Mouse (Mus musculus): ENCODE data around the gene Tssk6. TPM values are rescaled to one million over a fixed set of nuclear protein-coding genes. Genes with fewer than 3 reads are reported as not detected.
A peak's percentile ranks its signal among the peaks of the same experiment; 100 is the strongest.

Tssk6 gene
- polyA plus RNA-seq, 1 experiment from 2014 or later = 3.8 TPM

DNA sequence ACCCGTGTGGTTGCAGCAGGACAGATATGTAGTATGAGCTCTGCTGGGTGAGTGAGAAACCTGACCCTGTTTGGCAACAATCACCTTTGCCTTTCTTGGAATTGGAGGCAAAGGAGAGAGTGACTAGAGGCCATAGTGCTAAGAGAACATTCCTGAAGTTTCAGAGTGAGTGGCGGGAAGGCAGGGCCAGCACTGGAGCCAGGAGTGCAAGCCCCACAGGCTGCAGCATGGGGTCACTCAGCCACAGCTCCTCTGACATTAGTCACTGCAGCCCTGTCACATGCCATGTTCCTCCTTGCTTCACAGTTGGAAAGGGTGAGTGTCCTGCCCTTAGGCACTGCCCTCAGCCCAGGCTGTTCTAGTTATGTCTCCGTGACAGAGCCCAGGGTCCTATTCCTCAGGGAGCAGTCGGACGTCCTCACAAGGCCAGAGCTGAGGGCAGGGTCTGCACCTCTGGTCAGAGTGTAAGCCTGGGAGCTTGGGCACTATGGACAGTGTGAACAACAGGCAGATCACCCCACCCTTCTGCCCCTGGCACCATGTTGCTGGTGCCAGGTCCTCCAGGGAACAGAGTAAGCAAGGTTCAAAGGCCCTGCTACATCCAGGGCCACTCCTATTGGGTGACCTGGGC is 34.2 kb upstream of the Tssk6 start:
- no peak for DNase-seq
- WGBS = 64% methylated on average over 5 of the region's 5 CpGs

DNA sequence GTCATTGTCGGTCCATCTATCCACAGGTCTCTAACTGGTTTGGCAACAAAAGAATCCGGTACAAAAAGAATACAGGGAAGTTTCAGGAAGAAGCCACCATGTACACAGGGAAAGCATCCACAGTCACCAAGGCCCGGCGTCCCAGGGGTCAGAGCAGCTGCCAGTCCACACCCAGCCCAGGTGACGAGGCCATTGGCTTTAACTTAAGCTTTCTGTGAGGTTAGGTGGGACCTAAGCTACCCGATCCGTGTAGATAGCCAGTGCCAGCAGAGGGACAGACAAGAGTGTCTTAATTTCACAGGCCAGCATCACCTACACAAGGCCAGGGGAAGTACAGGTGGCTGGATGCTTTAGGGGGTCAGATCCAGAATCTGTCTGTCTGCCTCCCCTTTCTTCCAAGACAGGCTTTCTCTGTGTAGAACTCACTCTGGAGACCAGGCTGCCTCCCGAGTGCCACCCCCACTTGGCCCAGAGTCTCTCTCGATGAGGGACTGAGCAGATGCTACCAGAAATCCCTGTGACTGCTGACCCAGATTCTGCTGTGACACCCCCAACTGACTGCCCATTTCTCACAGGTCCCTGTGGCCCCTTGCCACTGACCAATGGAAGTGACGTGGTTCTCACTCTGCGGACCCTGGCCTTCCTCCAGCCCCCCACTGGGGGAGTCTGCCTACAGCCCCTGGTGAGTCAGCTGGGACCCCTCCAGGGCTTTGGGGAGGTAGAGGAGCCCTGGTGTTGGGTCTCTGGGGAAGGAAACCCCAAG is 31.8 kb upstream of the Tssk6 start:
- WGBS = 73% methylated on average over 11 of the region's 11 CpGs

More for the DNA sequence above, 34.2 kb upstream of the Tssk6 start:
- no peaks in the 10 kb centered on the region for H3K4me1 ChIP-seq (ENCODE audit: insufficient read depth)
- no peaks in the 10 kb centered on the region for H3K9me3 ChIP-seq (ENCODE audit: low read depth, low read length)
- ATAC-seq (ENCODE audit: insufficient read depth) = no peak
- no peak overlapping the region for H3K9ac ChIP-seq
- no peak overlapping the region for H3K27ac ChIP-seq (ENCODE audit: low read depth)
- H3K36me3 ChIP-seq (ENCODE audit: insufficient read depth) = no peaks in the 10 kb centered on the region
- no peak overlapping the region for H3K4me3 ChIP-seq (ENCODE audit: low read depth, low read length)
- no peak for TF ChIP-seq CTCF (IDR thresholded peaks at IDR 0.05; ENCODE audit: low read depth)
- no peaks in the 10 kb centered on the region for H3K27me3 ChIP-seq (ENCODE audit: insufficient read depth, low read length)
- H3K4me2 ChIP-seq = no peak overlapping the region

DNA sequence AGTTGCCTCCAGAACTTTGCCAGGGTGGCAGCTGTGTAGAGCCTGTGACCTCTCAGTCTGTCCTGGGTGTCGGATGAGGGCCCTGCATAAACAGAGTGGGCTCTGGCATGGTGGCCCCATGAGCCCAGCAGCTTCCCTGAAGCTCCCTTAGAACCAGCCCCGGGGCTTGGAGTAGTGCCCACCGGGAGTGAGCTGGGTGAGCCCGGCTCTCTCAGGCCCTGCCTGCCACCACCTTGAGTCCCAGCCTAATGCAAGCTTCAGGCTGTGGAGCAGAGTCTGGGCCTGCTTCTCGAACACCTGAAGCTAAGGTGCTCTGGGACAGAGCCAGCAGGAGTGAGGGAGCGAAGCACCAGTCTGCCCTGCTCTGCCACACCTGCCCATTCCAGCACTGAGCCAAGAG is 31.1 kb upstream of the Tssk6 start:
- DNase-seq (no peak), ATAC-seq (ENCODE audit: insufficient read depth) (no peak)
- no peak for TF ChIP-seq CTCF (IDR thresholded peaks at IDR 0.05; ENCODE audit: low read depth)
- no peak overlapping the region for H3K27ac ChIP-seq (ENCODE audit: low read depth)
- H3K36me3 ChIP-seq (ENCODE audit: insufficient read depth) = no peaks in the 10 kb centered on the region
- 81% methylated on average over 6 of the region's 6 CpGs for WGBS
- no peaks in the 10 kb centered on the region for H3K27me3 ChIP-seq (ENCODE audit: insufficient read depth, low read length)
- no peak overlapping the region for H3K4me3 ChIP-seq (ENCODE audit: low read depth, low read length)
- no peaks in the 10 kb centered on the region for H3K4me1 ChIP-seq (ENCODE audit: insufficient read depth)
- H3K4me2 ChIP-seq = no peak overlapping the region
- no peaks in the 10 kb centered on the region for H3K9me3 ChIP-seq (ENCODE audit: low read depth, low read length)
- H3K9ac ChIP-seq = no peak overlapping the region

More for the DNA sequence above, 31.8 kb upstream of the Tssk6 start:
- no peak for TF ChIP-seq CTCF (IDR thresholded peaks at IDR 0.05; ENCODE audit: low read depth)
- ATAC-seq (ENCODE audit: insufficient read depth) = no peak
- H3K9ac ChIP-seq = no peak overlapping the region
- no peak overlapping the region for H3K27ac ChIP-seq (ENCODE audit: low read depth)
- no peaks in the 10 kb centered on the region for H3K36me3 ChIP-seq (ENCODE audit: insufficient read depth)
- DNase-seq = no peak
- no peak overlapping the region for H3K4me3 ChIP-seq (ENCODE audit: low read depth, low read length)
- no peaks in the 10 kb centered on the region for H3K4me1 ChIP-seq (ENCODE audit: insufficient read depth)
- no peaks in the 10 kb centered on the region for H3K27me3 ChIP-seq (ENCODE audit: insufficient read depth, low read length)
- no peaks in the 10 kb centered on the region for H3K9me3 ChIP-seq (ENCODE audit: low read depth, low read length)
- H3K4me2 ChIP-seq = no peak overlapping the region

DNA sequence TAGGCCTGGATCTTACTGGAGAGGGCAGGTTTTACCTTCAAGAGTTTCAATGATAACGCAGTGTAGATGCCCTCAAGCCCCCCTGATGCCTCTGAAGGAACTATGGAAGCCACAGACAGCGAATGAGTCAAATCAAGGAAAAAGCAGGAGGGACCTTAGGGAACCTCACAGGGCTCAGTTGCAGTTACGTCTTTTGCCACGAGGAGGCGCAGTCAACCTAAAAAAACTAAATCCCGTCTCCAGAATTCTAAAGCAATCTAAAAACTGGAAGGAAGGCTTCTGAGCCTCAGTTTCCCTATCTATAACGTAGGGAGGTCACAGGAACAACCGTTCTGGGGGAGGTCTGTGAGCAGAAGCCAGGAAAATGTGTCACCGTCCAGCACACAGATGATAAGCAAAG is 27.8 kb upstream of the Tssk6 start:
- no peak overlapping the region for H3K27ac ChIP-seq (ENCODE audit: low read depth)
- DNase-seq (peak; percentile 91), ATAC-seq (ENCODE audit: insufficient read depth) (no peak)
- no peaks in the 10 kb centered on the region for H3K36me3 ChIP-seq (ENCODE audit: insufficient read depth)
- H3K4me3 ChIP-seq (ENCODE audit: low read depth, low read length) = no peak overlapping the region
- no peak overlapping the region for H3K9ac ChIP-seq
- H3K4me1 ChIP-seq (ENCODE audit: insufficient read depth) = no peaks in the 10 kb centered on the region
- H3K4me2 ChIP-seq = no peak overlapping the region
- no peaks in the 10 kb centered on the region for H3K9me3 ChIP-seq (ENCODE audit: low read depth, low read length)
- 14% methylated on average over 9 of the region's 9 CpGs for WGBS
- H3K27me3 ChIP-seq (ENCODE audit: insufficient read depth, low read length) = 0 out of 2 replicates have a peak, but pooled peaks cover 2% of the 10 kb centered on the region
- peak; percentile 82 for TF ChIP-seq CTCF (IDR thresholded peaks at IDR 0.05; ENCODE audit: low read depth)

DNA sequence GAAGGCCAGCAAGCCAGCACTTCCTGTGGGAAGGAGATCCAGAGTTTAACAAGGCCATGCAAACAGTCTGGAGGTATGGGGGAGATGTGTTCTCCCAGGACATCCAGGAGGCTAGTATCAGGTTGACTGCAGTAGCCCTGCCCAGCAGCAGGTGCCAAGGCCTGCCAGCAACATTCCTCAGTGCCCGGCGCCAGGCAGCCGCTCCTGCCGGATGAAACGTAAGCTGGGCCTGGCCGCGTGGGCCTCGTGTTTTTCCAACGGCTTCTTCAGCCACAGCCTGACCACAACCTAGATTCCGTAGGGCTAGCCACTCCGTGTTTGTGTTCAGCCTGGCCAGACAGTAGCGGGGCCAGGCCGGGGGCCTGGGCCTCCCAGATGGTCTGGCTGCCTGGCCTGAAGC is 27.3 kb upstream of the Tssk6 start:
- no peak overlapping the region for H3K4me2 ChIP-seq
- no peak overlapping the region for H3K27ac ChIP-seq (ENCODE audit: low read depth)
- H3K9me3 ChIP-seq (ENCODE audit: low read depth, low read length) = no peaks in the 10 kb centered on the region
- no peak overlapping the region for H3K4me3 ChIP-seq (ENCODE audit: low read depth, low read length)
- TF ChIP-seq CTCF (IDR thresholded peaks at IDR 0.05; ENCODE audit: low read depth) = no peak
- WGBS = 72% methylated on average over 13 of the region's 13 CpGs
- DNase-seq = no peak
- H3K4me1 ChIP-seq (ENCODE audit: insufficient read depth) = no peaks in the 10 kb centered on the region
- H3K36me3 ChIP-seq (ENCODE audit: insufficient read depth) = no peaks in the 10 kb centered on the region
- no peak for ATAC-seq (ENCODE audit: insufficient read depth)
- H3K27me3 ChIP-seq (ENCODE audit: insufficient read depth, low read length) = peaks cover 7% of the 10 kb centered on the region
- no peak overlapping the region for H3K9ac ChIP-seq

DNA sequence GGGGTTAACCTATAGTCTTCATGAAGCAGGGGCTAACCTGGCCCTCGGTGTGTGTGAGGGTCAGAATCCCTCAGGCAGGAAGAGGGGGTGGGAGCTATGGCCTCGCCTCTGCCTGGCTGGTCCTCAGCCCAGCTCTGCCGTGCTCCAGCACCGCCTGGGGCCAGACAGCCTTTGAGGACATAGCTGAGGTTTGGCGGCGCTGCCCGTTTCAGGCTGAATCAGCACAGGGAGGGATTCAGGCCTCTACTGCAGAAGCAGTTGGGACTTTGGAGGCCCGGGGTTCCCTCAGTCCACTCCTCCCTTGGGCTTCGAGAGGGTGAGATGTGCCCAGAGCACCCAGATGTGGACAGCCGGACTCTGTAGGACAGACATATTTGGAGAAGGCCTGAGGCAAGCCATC is 25.9 kb upstream of the Tssk6 start:
- no peak overlapping the region for H3K4me3 ChIP-seq (ENCODE audit: low read depth, low read length)
- H3K9me3 ChIP-seq (ENCODE audit: low read depth, low read length) = no peaks in the 10 kb centered on the region; the same call in 1 of the 2 replicates
- DNase-seq = no peak
- no peak overlapping the region for H3K4me2 ChIP-seq
- no peak for TF ChIP-seq CTCF (IDR thresholded peaks at IDR 0.05; ENCODE audit: low read depth)
- no peak for ATAC-seq (ENCODE audit: insufficient read depth)
- peaks cover 21% of the 10 kb centered on the region for H3K27me3 ChIP-seq (ENCODE audit: insufficient read depth, low read length)
- 43% methylated on average over 10 of the region's 10 CpGs for WGBS
- no peak overlapping the region for H3K27ac ChIP-seq (ENCODE audit: low read depth)
- H3K9ac ChIP-seq = no peak overlapping the region
- H3K4me1 ChIP-seq (ENCODE audit: insufficient read depth) = no peaks in the 10 kb centered on the region
- no peaks in the 10 kb centered on the region for H3K36me3 ChIP-seq (ENCODE audit: insufficient read depth)

DNA sequence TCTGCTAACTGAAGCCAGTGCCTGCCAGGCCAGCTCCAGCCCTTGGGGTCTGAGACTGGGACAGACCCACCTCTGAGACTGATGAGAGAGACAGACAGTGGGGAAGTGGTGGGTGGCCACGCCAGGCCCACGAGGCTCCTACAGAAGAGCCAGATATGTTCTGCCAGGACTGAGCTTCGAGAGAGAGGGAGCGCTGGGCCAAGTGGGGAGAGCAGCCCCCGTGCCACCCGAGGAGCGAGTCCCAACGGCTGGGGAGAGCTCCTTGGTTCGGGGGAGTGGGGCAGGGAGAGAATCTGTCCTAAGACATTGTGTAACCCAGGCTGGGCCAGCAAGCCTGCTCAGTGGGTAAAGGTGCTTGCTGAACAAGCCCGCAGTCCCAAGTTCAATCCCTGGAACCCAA is 25.0 kb upstream of the Tssk6 start:
- Histone ChIP-seq H3K4me1 (ENCODE audit: insufficient read depth) (no peaks in the 10 kb centered on the region), H3K27ac (ENCODE audit: low read depth) (no peak overlapping the region), H3K9ac (no peak overlapping the region), H3K27me3 (ENCODE audit: insufficient read depth, low read length) (peaks cover 30% of the 10 kb centered on the region), H3K4me2 (no peak overlapping the region), H3K4me3 (ENCODE audit: low read depth, low read length) (no peak overlapping the region), H3K9me3 (ENCODE audit: low read depth, low read length) (no peaks in the 10 kb centered on the region; the same call in 1 of the 2 replicates), H3K36me3 (ENCODE audit: insufficient read depth) (no peaks in the 10 kb centered on the region)
- no peak for TF ChIP-seq CTCF (IDR thresholded peaks at IDR 0.05; ENCODE audit: low read depth)
- DNase-seq (no peak), ATAC-seq (ENCODE audit: insufficient read depth) (no peak)
- WGBS = 70% methylated on average over 10 of the region's 10 CpGs

Data from lung, embryonic 14.5 days (tissue).